Mouse (Mus musculus) hindbrain, embryonic 10.5 days (tissue): ENCODE data around the gene Abcg5. TPM values are rescaled to one million over a fixed set of nuclear protein-coding genes. Genes with fewer than 3 reads are reported as not detected.

Experiments
- DNase-seq: peaks from one replicate; pipeline ENCODE4 v3.0.0-alpha.2; 2017; ENCODE audit warnings: low spot score
- H3K27ac ChIP-seq: fragments of 300-500 bp; sonication (generic); 2 replicates; pipeline ENCODE4 v1.5.1; 2016; ENCODE audit warnings: mild to moderate bottlenecking, moderate library complexity
- H3K27me3 ChIP-seq: fragments of 300-500 bp; sonication (generic); 2 replicates; pipeline ENCODE4 v1.6.1; 2016; ENCODE audit warnings: mild to moderate bottlenecking; ENCODE audit not compliant: poor library complexity, insufficient read depth, severe bottlenecking
- H3K36me3 ChIP-seq: fragments of 300-500 bp; sonication (generic); 2 replicates; pipeline ENCODE4 v1.6.1; 2016; ENCODE audit warnings: mild to moderate bottlenecking, moderate library complexity
- H3K4me1 ChIP-seq: fragments of 300-500 bp; sonication (generic); replicated peaks from 2 replicates; pipeline ENCODE4 v1.6.1; 2016; ENCODE audit warnings: mild to moderate bottlenecking
- H3K4me3 ChIP-seq: fragments of 300-500 bp; sonication (generic); 2 replicates; pipeline ENCODE4 v1.5.1; 2016; ENCODE audit warnings: mild to moderate bottlenecking, moderate library complexity
- H3K9me3 ChIP-seq: fragments of 300-500 bp; sonication (generic); 2 replicates; pipeline ENCODE4 v1.6.1; 2016; ENCODE audit warnings: mild to moderate bottlenecking, moderate library complexity
- WGBS: fragments of 180-500 bp; shearing (Covaris S2); methylation state at CpG from one replicate; pipeline ENCODE4 v1.1.7; 2016; 5-methylcytosine and 5-hydroxymethylcytosine counted together
- polyA plus RNA-seq: library from polyadenylated mRNA; unstranded; fragments of >200 nt; fragmentation: Nextera tagmentation; extraction: Ambion mirVana; gene quantifications from 2 replicates; pipeline ENCODE4 v1.2.1, GENCODE M21; 2016

Abcg5 gene
- 2.6 and 3.2 TPM in 2 replicates for polyA plus RNA-seq

DNA sequence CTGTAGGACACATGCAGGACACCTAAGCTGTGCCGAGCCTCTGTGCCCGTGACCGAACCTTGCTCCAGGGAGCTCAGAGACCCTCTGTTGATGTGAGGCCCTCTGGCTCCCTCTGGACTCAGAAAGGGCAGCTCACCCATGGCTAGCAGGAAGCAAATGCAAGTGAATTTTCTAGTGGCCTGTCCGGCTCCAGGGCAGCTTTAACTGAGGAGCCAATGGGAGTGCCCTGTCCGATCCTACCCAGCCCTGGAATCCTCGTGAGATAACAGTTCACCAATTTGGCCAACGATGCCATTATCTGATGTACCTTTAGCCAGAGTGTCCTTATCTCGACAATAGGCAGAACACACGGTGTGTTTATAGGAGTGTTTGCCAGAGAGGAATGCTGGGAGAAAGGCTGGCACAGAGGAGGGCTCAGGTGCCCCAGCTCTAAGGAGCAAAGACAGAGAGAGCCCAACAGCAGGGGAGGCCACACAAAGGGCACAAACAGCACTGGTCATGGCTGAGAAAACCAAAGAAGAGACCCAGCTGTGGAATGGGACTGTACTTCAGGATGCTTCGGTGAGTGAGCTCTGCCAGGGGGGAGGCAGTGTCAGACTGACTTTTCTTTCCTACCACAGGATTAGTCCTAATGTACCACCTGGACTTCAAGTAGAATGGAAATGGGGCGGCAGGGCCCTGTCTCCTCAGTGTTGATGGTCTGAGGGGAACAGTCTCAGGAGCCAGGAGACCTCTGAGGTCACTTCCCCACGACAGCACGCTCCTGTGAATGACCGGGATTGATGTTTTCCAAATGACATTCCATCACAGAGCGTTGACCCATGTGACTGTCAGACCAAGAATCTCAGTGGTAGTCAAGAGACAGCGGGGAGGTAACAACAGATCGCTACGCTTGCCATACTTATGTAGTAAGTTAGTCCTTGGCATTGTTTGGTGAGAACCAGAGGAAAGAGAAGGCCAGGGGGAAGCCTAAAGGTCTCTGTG is at the start of gene Abcg5:
TSS of gene Abcg5 (minus strand) at position 278 of the 984 bp plus-strand sequence.
- 76% methylated on average over 18 of the region's 18 CpGs for WGBS
- peaks cover 20% of the 10 kb centered on the region for H3K4me1 ChIP-seq
- no peaks in the 10 kb centered on the region for H3K36me3 ChIP-seq
- no peak within 1 kb of the TSS for H3K27ac ChIP-seq
- no peak for DNase-seq
- H3K9me3 ChIP-seq: no peaks in the 10 kb centered on the region
- H3K27me3 ChIP-seq: no peaks in the 10 kb centered on the region
- no peak within 1 kb of the TSS for H3K4me3 ChIP-seq

DNA sequence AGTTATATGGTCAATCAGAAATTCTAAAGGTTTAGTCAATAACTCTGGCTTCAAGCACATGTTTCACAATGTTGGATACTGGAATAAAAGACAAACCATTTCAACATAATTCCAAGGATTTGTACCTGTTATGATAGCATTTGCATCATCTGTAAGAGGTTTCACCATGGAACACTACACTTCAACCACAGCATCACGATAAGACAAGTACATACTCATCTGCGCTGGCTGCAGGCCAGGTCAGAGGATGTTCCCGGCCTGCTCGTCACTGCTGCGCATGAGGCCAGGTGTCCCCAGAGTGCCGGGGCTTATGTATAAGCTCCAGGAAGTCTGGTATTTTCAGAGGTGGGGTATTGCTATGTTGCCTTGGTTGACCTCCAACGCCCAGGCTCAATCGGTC is 49.8 kb upstream of the Abcg5 start:
- Histone ChIP-seq H3K27me3 (no peaks in the 10 kb centered on the region), H3K4me1 (no peaks in the 10 kb centered on the region), H3K36me3 (peaks cover 62% of the 10 kb centered on the region), H3K9me3 (no peaks in the 10 kb centered on the region), H3K27ac (no peak overlapping the region), H3K4me3 (no peak overlapping the region)
- no peak for DNase-seq
- 95% methylated on average over 8 of the region's 8 CpGs for WGBS

DNA sequence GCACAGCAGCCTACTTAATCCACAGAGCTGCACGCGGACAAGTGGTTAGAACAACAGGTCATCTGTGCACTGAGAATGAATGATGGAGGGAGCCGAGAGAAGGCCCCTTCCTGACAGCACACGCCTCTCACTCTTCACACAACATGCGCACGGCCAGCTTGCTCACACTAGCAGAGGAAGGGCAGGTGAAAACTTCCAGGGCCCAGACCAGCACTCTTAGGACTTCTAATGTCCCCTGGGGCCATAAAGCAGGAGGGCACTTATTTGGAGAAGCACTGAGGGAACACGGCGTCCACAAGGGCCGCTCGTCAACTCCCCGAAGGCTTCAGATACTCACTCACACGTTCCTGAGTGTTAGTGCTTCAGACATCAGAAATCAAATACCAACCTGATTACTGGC is 48.5 kb upstream of the Abcg5 start:
- 92% methylated on average over 12 of the region's 12 CpGs for WGBS
- Histone ChIP-seq H3K4me3 (no peak overlapping the region), H3K4me1 (no peaks in the 10 kb centered on the region), H3K36me3 (peaks cover 63% of the 10 kb centered on the region), H3K27ac (no peak overlapping the region), H3K27me3 (no peaks in the 10 kb centered on the region), H3K9me3 (no peaks in the 10 kb centered on the region)
- no peak for DNase-seq

DNA sequence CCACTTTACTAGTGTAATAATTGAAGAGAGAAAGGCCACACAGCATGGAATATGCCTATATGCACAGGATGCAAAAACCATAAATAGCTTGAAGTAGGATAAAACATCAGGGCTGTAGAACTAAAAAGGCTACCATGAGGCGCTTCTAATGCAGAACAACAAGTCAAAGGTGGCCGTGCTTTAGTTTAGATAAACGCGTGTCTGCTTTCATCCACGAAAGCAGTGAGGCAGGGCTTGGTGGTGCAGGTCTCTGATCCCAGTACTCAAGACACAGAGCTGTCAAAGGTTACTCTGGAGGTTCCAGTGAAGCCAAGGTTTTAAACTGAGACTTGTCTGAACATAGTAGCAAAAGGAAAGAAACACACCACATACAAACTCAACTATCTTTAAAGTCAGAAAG is 46.3 kb upstream of the Abcg5 start:
- Histone ChIP-seq H3K4me1 (no peaks in the 10 kb centered on the region), H3K4me3 (no peak overlapping the region), H3K27me3 (no peaks in the 10 kb centered on the region), H3K27ac (no peak overlapping the region), H3K9me3 (no peaks in the 10 kb centered on the region), H3K36me3 (peaks cover 64% of the 10 kb centered on the region)
- 95% methylated on average over 5 of the region's 5 CpGs for WGBS
- no peak for DNase-seq

DNA sequence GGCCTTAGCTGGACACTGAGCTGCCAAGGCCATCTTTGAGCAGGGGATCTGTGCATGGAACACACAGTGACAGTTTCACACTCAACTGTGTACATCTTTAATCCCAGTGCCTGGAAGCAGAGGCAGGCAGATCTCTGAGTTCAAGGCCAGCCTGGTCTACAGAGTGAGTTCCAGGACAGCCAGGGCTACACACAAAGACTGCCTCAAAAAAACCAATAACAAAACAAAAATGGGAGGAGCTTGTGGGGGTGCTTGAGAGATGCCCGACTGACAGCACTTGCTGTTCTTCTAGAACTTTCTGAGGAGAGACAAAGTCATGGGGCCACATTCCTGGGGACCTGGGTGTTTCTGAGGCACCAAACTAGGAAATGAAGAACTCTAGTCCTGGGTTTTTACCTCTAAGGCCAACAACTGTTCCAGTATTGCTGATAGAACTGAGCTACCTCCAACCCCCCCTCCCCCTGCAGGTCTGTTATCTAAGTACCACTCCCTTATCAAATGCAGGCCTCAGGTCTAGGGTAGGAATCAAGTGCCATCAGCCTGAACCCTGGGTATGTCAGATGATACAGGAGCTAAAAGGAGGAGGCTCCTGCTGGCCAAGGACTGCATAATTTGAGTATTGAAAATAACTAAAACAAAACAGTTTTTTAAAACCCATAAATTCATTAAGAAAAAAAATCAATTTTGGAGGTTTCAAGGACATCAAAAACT is 45.5 kb upstream of the Abcg5 start:
- H3K27ac ChIP-seq: no peak overlapping the region
- no peak for DNase-seq
- no peaks in the 10 kb centered on the region for H3K9me3 ChIP-seq
- no peaks in the 10 kb centered on the region for H3K27me3 ChIP-seq
- no peaks in the 10 kb centered on the region for H3K4me1 ChIP-seq
- peaks cover 70% of the 10 kb centered on the region for H3K36me3 ChIP-seq
- H3K4me3 ChIP-seq: no peak overlapping the region
- 72% methylated on average over 1 of the region's 1 CpGs for WGBS

DNA sequence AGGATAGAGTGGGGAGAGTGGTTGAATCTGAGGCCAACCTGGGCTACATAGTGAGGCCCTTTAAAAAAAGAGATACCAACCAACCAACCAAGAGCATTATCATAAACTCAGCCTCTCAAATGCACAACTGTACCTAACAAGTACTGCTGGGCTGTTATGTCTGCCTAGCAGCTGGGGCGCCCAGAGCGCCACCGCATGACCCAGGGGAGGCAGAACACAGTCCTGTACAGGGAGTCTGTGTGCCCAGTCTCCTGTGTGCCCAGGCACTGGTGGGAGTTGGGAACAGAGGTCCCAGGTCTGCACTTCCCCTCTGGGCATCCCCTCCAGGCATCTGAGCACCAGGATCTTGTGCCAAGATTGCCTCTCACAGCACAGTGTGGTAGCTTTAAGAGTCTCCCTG is 42.4 kb upstream of the Abcg5 start:
- Histone ChIP-seq H3K9me3 (no peaks in the 10 kb centered on the region), H3K27me3 (no peaks in the 10 kb centered on the region), H3K4me3 (no peak overlapping the region), H3K36me3 (peaks cover 73% of the 10 kb centered on the region), H3K4me1 (no peaks in the 10 kb centered on the region), H3K27ac (no peak overlapping the region)
- no peak for DNase-seq
- 94% methylated on average over 3 of the region's 3 CpGs for WGBS

DNA sequence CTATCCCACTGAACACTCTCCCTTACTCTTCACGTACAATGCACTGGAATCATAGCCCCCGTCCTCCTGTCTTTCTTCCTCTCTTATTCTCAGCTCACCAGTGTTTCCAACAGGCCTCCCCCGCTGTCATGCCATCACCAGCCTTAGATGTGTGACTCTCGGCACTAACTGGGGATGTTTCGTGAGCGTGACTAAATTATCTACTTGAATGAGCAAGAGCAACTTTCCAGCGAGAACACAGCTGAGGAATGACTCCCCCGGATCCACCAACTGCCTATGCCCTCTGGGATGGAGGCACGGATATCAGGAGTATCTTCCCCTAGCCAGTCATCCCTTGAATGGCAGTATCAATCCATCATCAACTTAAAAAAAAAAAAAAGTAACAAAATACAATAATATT is 41.2 kb upstream of the Abcg5 start:
- Histone ChIP-seq H3K36me3 (peaks cover 66% of the 10 kb centered on the region), H3K9me3 (no peaks in the 10 kb centered on the region), H3K4me3 (no peak overlapping the region), H3K27me3 (no peaks in the 10 kb centered on the region), H3K27ac (no peak overlapping the region), H3K4me1 (no peaks in the 10 kb centered on the region)
- WGBS: 65% methylated on average over 9 of the region's 9 CpGs
- no peak for DNase-seq

DNA sequence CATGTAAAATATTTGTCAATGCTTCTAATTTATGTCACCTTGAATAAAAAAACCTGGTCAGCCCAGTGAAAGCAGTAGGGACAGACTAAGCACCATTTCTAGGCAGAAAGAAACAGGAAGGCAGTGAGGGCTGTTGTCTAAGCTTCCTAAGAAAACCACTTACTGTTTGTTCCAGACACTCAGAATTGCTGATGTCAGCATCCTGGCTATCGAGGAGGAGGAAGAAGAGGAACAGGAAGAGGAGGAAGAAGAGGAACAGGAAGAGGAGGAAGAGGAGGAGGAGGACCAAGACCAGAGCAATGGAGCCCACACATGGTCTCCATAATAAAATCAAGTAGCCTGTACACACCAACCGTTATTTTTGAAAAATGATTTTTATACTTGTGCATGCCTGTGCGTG is 36.3 kb upstream of the Abcg5 start:
- peaks cover 35% of the 10 kb centered on the region for H3K36me3 ChIP-seq
- H3K27me3 ChIP-seq: no peaks in the 10 kb centered on the region
- DNase-seq: no peak
- H3K4me3 ChIP-seq: no peak overlapping the region
- no peak overlapping the region for H3K27ac ChIP-seq
- H3K4me1 ChIP-seq: 0 out of 2 replicates have a peak, but pooled peaks cover 3% of the 10 kb centered on the region
- H3K9me3 ChIP-seq: no peaks in the 10 kb centered on the region
- WGBS: 88% methylated on average over 3 of the region's 3 CpGs

DNA sequence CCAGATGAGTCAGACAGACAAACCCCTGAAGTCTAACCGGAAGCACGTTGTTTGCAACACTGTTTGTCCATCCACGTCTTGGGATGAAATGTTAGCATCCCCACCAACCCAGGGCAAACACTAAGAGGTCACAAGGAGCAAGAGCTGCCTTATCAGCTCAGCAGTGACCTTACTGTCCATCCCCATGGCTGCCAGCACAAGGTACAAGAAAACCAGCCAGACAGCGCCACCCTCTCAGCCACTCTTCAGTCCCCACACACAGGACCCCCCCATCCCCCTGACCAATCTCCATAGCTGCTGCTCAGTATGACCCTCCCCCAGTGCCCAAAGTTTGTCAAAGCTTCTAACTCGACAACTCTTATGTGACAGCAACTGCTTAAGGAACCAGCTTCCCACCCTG is 34.6 kb upstream of the Abcg5 start:
- Histone ChIP-seq H3K27me3 (no peaks in the 10 kb centered on the region), H3K4me1 (0 out of 2 replicates have a peak, but pooled peaks cover 6% of the 10 kb centered on the region), H3K27ac (no peak overlapping the region), H3K9me3 (no peaks in the 10 kb centered on the region), H3K4me3 (no peak overlapping the region), H3K36me3 (peaks cover 29% of the 10 kb centered on the region)
- WGBS: 71% methylated on average over 5 of the region's 5 CpGs
- no peak for DNase-seq

DNA sequence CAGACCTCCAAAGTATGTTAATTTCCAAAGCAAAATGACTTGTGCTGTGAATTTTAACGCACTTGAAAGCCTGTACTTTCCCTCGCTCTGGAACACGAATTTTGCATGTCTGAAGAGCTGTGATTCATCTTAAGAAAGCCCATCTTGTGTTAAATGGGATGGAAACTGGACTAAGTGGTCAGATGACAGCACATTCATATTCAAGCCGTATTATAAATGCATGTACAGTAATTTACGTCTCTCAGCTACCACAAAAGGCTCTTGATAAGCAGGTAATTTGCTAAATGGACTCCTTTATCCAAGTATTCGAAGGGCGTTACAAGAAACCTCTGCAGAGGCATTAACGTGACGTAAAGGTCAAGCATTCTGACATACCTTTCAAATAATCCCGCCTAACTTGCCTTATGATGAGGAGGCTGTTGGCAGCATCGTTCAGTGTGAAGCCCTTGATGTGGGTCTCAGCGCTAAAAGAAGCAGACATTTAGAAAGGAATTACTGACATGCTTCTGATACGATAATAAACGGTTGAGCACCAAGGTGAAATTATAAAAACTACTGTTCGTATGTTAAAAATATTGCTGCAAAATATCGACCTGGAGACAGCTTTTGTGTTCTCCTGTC is 33.6 kb upstream of the Abcg5 start:
- H3K4me3 ChIP-seq: no peak overlapping the region
- DNase-seq: no peak
- 77% methylated on average over 16 of the region's 16 CpGs for WGBS
- H3K27me3 ChIP-seq: no peaks in the 10 kb centered on the region
- no peaks in the 10 kb centered on the region for H3K9me3 ChIP-seq
- H3K4me1 ChIP-seq: 0 out of 2 replicates have a peak, but pooled peaks cover 6% of the 10 kb centered on the region
- peaks cover 29% of the 10 kb centered on the region for H3K36me3 ChIP-seq
- no peak overlapping the region for H3K27ac ChIP-seq

DNA sequence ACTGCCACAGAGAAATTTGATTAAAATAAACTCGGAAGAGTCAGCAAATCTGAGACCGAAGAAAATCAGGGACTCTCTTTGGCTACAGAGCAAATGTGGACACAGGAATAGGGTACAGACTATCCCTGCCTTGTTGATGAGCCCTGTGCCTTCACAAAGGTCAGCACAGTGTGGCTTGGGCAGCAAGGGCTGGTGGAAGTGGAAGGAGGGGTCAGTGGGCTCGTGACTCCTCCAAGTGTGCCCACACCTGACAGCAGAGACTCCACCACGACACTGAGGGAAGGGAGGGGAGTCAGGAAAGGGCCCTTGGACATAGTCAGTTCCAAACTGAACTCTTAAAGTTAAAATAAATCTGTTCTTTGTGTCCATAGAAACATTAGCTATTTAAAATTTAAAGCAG is 32.1 kb upstream of the Abcg5 start:
- Histone ChIP-seq H3K27me3 (no peaks in the 10 kb centered on the region), H3K4me1 (peaks cover 9% of the 10 kb centered on the region; the same call in 1 of the 2 replicates), H3K36me3 (peaks cover 29% of the 10 kb centered on the region), H3K9me3 (no peaks in the 10 kb centered on the region), H3K27ac (no peak overlapping the region), H3K4me3 (no peak overlapping the region)
- whole genome bisulfite sequencing: 78% methylated on average over 4 of the region's 4 CpGs
- DNase-seq: no peak

DNA sequence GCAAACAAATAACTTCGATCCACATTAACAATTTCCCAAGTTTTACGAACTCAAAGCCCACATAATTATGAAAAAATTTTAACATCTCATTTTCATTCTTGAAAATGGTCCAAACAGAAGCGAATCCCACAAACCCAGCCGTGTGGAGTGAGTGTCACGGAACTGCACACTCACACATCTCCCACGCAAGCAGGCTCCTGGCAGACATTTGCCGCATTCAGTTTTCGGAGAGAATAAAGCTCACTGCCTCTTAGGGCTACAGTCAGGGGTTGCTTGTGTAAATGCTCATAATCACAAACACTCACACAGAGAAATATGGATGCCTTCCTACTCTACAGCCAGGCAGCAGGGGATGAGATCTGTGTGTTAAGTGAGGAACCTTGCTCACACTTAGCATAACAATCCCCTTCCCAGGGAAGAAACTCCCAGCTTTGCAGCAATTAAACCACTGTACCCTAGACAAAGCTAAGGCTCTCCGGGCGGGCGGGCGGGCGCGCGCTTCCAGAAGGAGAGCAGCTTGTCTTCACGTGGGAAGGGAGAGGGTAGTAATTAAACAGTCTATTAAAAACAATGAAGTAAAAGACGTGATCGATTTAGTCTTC is 30.9 kb upstream of the Abcg5 start:
- H3K27me3 ChIP-seq: no peaks in the 10 kb centered on the region
- peaks cover 36% of the 10 kb centered on the region for H3K36me3 ChIP-seq
- H3K9me3 ChIP-seq: no peaks in the 10 kb centered on the region
- no peak for DNase-seq
- 77% methylated on average over 18 of the region's 18 CpGs for WGBS
- peaks cover 20% of the 10 kb centered on the region for H3K4me1 ChIP-seq
- H3K4me3 ChIP-seq: no peak overlapping the region
- H3K27ac ChIP-seq: 0 out of 2 replicates have a peak overlapping the region, but pooled peaks have one; percentile 12
